Mouse (Mus musculus) heart, embryonic 16.5 days (tissue): ENCODE measurements around the gene Ppp1r35. TPM values are rescaled to one million over a fixed set of nuclear protein-coding genes. Genes with fewer than 3 reads are reported as not detected.

ENCODE experiments used
- ATAC-seq: fragments of 200-750 bp; cut with Nextera tagmentation; replicated peaks from 2 replicates; pipeline ENCODE4 v1.8.0; 2017; ENCODE audit warnings: moderate number of reproducible peaks; ENCODE audit not compliant: insufficient read depth, low FRiP score; ENCODE audit errors: extremely low read depth
- H3K27ac ChIP-seq: fragments of 300-500 bp; sonication (generic); 2 replicates; pipeline ENCODE4 v1.5.1; 2014; ENCODE audit warnings: mild to moderate bottlenecking, low read length, control low read depth, moderate library complexity
- H3K27me3 ChIP-seq: fragments of 300-500 bp; sonication (generic); 2 replicates; pipeline ENCODE4 v1.6.1; 2014; ENCODE audit warnings: low read length, mixed read lengths; ENCODE audit not compliant: control insufficient read depth, insufficient read depth
- H3K36me3 ChIP-seq: fragments of 300-500 bp; sonication (generic); 2 replicates; pipeline ENCODE4 v1.6.1; 2014; ENCODE audit not compliant: control insufficient read depth, insufficient read depth
- H3K4me1 ChIP-seq: fragments of 300-500 bp; sonication (generic); 2 replicates; pipeline ENCODE4 v1.6.1; 2014; ENCODE audit warnings: low read length, mixed read lengths; ENCODE audit not compliant: control insufficient read depth, insufficient read depth
- H3K4me2 ChIP-seq: fragments of 300-500 bp; sonication (generic); 2 replicates; pipeline ENCODE4 v1.6.1; 2014; ENCODE audit warnings: low read depth, mild to moderate bottlenecking, control low read depth, low read length
- H3K4me3 ChIP-seq: fragments of 300-500 bp; sonication (generic); 2 replicates; pipeline ENCODE4 v1.5.1; 2014; ENCODE audit warnings: mild to moderate bottlenecking, control low read depth, low read length
- H3K9ac ChIP-seq: fragments of 300-500 bp; sonication (generic); 2 replicates; pipeline ENCODE4 v1.6.1; 2014; ENCODE audit warnings: low read length, control low read depth
- H3K9me3 ChIP-seq: fragments of 300-500 bp; sonication (generic); replicated peaks from 2 replicates; pipeline ENCODE4 v1.6.1; 2016; ENCODE audit warnings: low read length; ENCODE audit not compliant: control insufficient read depth
- WGBS: fragments of 180-500 bp; shearing (Covaris S2); extraction: QIAGEN DNeasy Blood & Tissue Kit; methylation state at CpG from one replicate; pipeline ENCODE4 v1.1.7; 2014; 5-methylcytosine and 5-hydroxymethylcytosine counted together
- polyA plus RNA-seq: library from polyadenylated mRNA; unstranded; fragments of >200 nt; fragmentation: Nextera tagmentation; extraction: Ambion mirVana; gene quantifications from 2 replicates; pipeline ENCODE4 v1.2.1, GENCODE M21; 2015

The Ppp1r35 gene
- polyA plus RNA-seq, 1 experiment from 2014 or later: 22.6 TPM

GRCm38 (mm10) chr5:137806158-137806557 lies 27.5 kb downstream of the Ppp1r35 start:
- H3K9me3 ChIP-seq: no peaks in the 10 kb centered on the region
- WGBS: 83% methylated on average over 1 of the region's 1 CpGs
- ATAC-seq: no peak

GRCm38 (mm10) chr5:137808316-137808715 lies 29.7 kb downstream of the Ppp1r35 start:
- no peaks in the 10 kb centered on the region for H3K27me3 ChIP-seq
- no peak overlapping the region for H3K9ac ChIP-seq

More at GRCm38 (mm10) chr5:137806158-137806557, 27.5 kb downstream of the Ppp1r35 start:
- H3K27ac ChIP-seq: no peak overlapping the region
- H3K4me1 ChIP-seq: no peaks in the 10 kb centered on the region
- no peaks in the 10 kb centered on the region for H3K27me3 ChIP-seq
- no peak overlapping the region for H3K9ac ChIP-seq
- H3K4me3 ChIP-seq: no peak overlapping the region
- H3K36me3 ChIP-seq: no peaks in the 10 kb centered on the region
- H3K4me2 ChIP-seq: no peak overlapping the region

DNA sequence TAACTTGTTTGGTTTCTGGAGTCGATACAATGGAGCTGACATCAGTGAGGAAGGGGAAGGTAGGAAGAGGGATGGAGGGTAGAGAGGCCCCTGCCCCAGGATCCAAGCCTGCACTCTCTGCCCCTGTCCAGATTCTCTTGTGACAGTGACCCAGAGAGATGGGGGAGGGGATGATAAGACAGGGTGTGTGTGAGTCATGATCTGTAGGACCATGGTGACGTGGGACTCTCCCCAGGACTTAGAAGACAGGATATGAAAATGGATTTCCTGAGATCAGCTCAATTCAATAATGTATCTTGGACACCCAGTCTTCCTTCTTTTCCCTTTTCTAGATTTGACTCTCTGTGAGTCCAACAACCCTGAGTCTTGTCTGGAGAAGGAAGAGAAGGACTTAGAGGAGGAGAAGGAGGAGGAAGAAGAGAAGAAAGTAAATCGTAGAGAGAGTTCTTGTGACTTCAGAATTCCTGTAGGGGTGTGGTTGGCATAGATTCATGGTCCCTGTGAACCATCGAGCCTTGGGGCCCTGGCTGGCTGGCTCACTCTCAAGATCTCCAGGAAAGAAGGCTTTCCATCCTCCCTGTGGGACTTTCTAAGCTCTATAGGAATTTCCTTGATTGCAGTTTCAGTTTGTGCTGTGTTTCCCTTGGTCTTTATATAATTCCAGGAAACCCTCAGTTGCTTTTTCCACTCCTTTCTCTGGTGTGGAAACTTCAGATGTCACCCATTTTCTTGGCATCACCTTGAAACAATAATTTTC lies 39.0 kb downstream of the Ppp1r35 start:
- Histone ChIP-seq H3K4me3 (no peak overlapping the region), H3K4me1 (no peaks in the 10 kb centered on the region), H3K27ac (peak overlapping the region; percentile 67), H3K9ac (no peak overlapping the region), H3K9me3 (no peaks in the 10 kb centered on the region), H3K36me3 (no peaks in the 10 kb centered on the region; the same call in 1 of the 2 replicates), H3K4me2 (no peak overlapping the region), H3K27me3 (no peaks in the 10 kb centered on the region)
- no peak for ATAC-seq
- WGBS: 41% methylated on average over 4 of the region's 4 CpGs

More at GRCm38 (mm10) chr5:137808316-137808715, 29.7 kb downstream of the Ppp1r35 start:
- Histone ChIP-seq H3K36me3 (no peaks in the 10 kb centered on the region), H3K4me3 (no peak overlapping the region), H3K4me2 (no peak overlapping the region), H3K4me1 (no peaks in the 10 kb centered on the region), H3K9me3 (no peaks in the 10 kb centered on the region), H3K27ac (no peak overlapping the region)
- ATAC-seq: no peak
- WGBS: 87% methylated on average over 5 of the region's 5 CpGs

- 61% methylated on average over 4 of the region's 4 CpGs for WGBS
Measured at GRCm38 (mm10) chr5:137822126-137822525, 43.5 kb downstream of the Ppp1r35 start.

DNA sequence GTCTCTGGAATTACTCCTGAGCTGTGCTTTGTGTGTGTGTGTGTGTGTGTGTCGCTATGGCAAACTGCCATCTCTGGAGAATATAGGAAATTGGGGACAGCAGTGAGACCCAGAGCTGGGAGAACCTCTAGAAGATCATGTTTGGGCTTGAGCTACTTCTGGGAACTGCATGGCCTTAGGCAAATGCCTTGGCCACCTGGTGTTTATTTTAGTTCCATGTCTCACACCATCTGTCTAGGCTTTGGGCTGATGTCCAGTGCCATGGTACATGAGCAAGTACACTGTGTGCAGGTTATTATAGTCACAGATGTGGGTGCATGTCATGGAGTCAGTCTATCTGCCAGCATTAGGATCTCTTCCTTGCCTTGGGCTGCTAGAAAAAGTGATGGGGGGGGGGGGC lies 44.0 kb downstream of the Ppp1r35 start:
- ATAC-seq: no peak
- Histone ChIP-seq H3K9ac (no peak overlapping the region), H3K27me3 (no peaks in the 10 kb centered on the region), H3K9me3 (no peaks in the 10 kb centered on the region), H3K4me2 (no peak overlapping the region), H3K4me1 (no peaks in the 10 kb centered on the region), H3K36me3 (no peaks in the 10 kb centered on the region), H3K27ac (no peak overlapping the region), H3K4me3 (no peak overlapping the region)
- WGBS: 81% methylated on average over 1 of the region's 1 CpGs

More at GRCm38 (mm10) chr5:137822126-137822525, 43.5 kb downstream of the Ppp1r35 start:
- no peaks in the 10 kb centered on the region for H3K4me1 ChIP-seq
- no peak overlapping the region for H3K9ac ChIP-seq
- H3K27me3 ChIP-seq: no peaks in the 10 kb centered on the region
- no peak for ATAC-seq
- H3K4me2 ChIP-seq: no peak overlapping the region
- H3K9me3 ChIP-seq: no peaks in the 10 kb centered on the region
- H3K4me3 ChIP-seq: no peak overlapping the region
- H3K36me3 ChIP-seq: no peaks in the 10 kb centered on the region
- no peak overlapping the region for H3K27ac ChIP-seq

- H3K27ac ChIP-seq: no peak overlapping the region
- H3K4me1 ChIP-seq: no peaks in the 10 kb centered on the region
- no peak overlapping the region for H3K4me3 ChIP-seq
- no peak for ATAC-seq
- H3K9me3 ChIP-seq: no peaks in the 10 kb centered on the region
- no peak overlapping the region for H3K9ac ChIP-seq
- H3K36me3 ChIP-seq: no peaks in the 10 kb centered on the region
- H3K4me2 ChIP-seq: no peak overlapping the region
- no peaks in the 10 kb centered on the region for H3K27me3 ChIP-seq
- 87% methylated on average over 6 of the region's 6 CpGs for WGBS
Measured at GRCm38 (mm10) chr5:137823455-137824045, 44.9 kb downstream of the Ppp1r35 start.

GRCm38 (mm10) chr5:137825030-137825429 lies 46.4 kb downstream of the Ppp1r35 start:
- Histone ChIP-seq H3K4me1 (no peaks in the 10 kb centered on the region), H3K4me3 (no peak overlapping the region), H3K9ac (no peak overlapping the region), H3K4me2 (no peak overlapping the region), H3K36me3 (no peaks in the 10 kb centered on the region), H3K9me3 (no peaks in the 10 kb centered on the region), H3K27me3 (no peaks in the 10 kb centered on the region), H3K27ac (no peak overlapping the region)
- ATAC-seq: no peak
- WGBS: 82% methylated on average over 3 of the region's 3 CpGs

DNA sequence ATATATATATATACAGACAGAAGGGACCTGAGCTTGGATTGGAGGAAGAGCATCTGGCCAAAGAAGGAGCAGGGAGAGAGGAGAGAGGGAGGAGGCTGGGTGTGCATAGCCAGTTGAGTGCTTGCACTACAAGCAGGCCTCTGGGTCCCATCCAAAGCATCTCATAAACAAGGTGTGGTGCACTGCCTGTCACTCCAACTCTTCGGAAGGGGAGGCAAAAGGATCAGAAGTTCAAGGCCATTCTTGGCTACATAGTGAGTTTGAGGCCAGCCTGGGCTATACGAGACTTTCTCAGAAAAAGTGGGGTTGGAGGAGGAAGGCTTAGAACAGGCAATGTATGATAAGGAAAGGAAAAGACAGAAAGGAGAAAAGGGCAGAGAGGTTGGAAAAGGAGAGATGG lies 47.3 kb downstream of the Ppp1r35 start:
- H3K4me3 ChIP-seq: no peak overlapping the region
- no peak overlapping the region for H3K27ac ChIP-seq
- no peaks in the 10 kb centered on the region for H3K9me3 ChIP-seq
- WGBS: 79% methylated on average over 2 of the region's 2 CpGs
- no peak for ATAC-seq
- H3K9ac ChIP-seq: no peak overlapping the region
- no peak overlapping the region for H3K4me2 ChIP-seq
- no peaks in the 10 kb centered on the region for H3K27me3 ChIP-seq
- H3K4me1 ChIP-seq: no peaks in the 10 kb centered on the region
- H3K36me3 ChIP-seq: no peaks in the 10 kb centered on the region

- no peak overlapping the region for H3K27ac ChIP-seq
- H3K36me3 ChIP-seq: no peaks in the 10 kb centered on the region
- no peaks in the 10 kb centered on the region for H3K9me3 ChIP-seq
- H3K4me2 ChIP-seq: no peak overlapping the region
- ATAC-seq: no peak
- H3K27me3 ChIP-seq: no peaks in the 10 kb centered on the region
- WGBS: 33% methylated on average over 7 of the region's 7 CpGs
- no peaks in the 10 kb centered on the region for H3K4me1 ChIP-seq
- H3K9ac ChIP-seq: no peak overlapping the region
- no peak overlapping the region for H3K4me3 ChIP-seq
Measured at GRCm38 (mm10) chr5:137826421-137826820, 47.8 kb downstream of the Ppp1r35 start.
